Mouse (Mus musculus): Measurements from ENCODE around the gene A030005K14Rik. TPM values are rescaled to one million over a fixed set of nuclear protein-coding genes. Genes with fewer than 3 reads are reported as not detected.

Gene A030005K14Rik
- polyA plus RNA-seq, 1 experiment from 2014 or later, result not detected

- Histone ChIP-seq H3K9me3 (ENCODE audit: control insufficient read depth, low read length) (no peaks in the 10 kb centered on the region), H3K9ac (ENCODE audit: low read length) (no peak overlapping the region), H3K36me3 (ENCODE audit: control insufficient read depth, insufficient read depth, low read length) (no peaks in the 10 kb centered on the region), H3K4me2 (no peak overlapping the region), H3K4me1 (ENCODE audit: control insufficient read depth, insufficient read depth, low read length) (no peaks in the 10 kb centered on the region), H3K27me3 (ENCODE audit: control insufficient read depth, insufficient read depth, low read length) (no peaks in the 10 kb centered on the region), H3K27ac (ENCODE audit: low read depth, low read length) (no peak overlapping the region), H3K4me3 (ENCODE audit: low read depth, low read length) (no peak overlapping the region)
- DNase-seq (ENCODE audit: low spot score, missing footprints) (peak; percentile 26), ATAC-seq (ENCODE audit: low FRiP score) (no peak)
- 80% methylated on average over 6 of the region's 6 CpGs for WGBS
Measured at GRCm38 (mm10) chr1:83077016-83077415, 17.8 kb upstream of the A030005K14Rik start.

DNA sequence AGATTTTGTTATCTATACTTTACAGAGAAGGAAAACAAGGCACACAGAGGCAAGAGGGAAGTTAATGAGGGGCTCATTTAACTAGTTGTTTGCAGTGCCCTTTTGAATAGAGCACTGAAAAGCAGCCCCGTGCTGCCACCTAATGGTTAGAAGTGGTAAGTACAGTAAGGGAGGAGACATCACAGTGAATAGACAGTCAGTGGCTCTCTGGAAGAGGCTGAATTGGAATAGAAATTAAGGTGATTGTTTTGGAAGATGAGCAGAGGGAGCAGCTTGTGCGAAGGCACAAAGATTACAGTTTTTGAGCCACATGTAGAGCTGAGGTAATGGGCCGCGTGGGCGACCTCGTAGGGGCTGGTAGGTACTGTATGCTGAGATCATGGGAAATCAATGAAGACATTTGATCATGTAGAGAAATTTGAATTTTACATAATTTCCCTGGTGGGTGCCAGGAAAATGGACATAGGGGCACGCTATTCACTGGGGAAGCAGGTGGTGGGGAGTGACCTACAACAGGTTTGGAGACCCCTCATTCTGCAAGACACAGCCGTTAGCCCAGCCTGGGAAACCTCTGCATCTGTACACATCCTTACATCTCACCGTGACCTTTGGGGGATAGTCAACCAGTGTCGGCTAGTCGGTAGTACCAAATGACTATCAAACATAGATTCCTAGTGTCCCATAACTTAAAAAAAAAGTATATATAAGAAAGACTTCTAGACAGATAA lies 17.2 kb upstream of the A030005K14Rik start:
- no peak overlapping the region for H3K27ac ChIP-seq (ENCODE audit: low read depth, low read length)
- H3K27me3 ChIP-seq (ENCODE audit: control insufficient read depth, insufficient read depth, low read length), result no peaks in the 10 kb centered on the region
- no peaks in the 10 kb centered on the region for H3K36me3 ChIP-seq (ENCODE audit: control insufficient read depth, insufficient read depth, low read length)
- no peaks in the 10 kb centered on the region for H3K4me1 ChIP-seq (ENCODE audit: control insufficient read depth, insufficient read depth, low read length)
- ATAC-seq (ENCODE audit: low FRiP score) (peak; percentile 89), DNase-seq (ENCODE audit: low spot score, missing footprints) (peak; percentile 94)
- no peak overlapping the region for H3K4me3 ChIP-seq (ENCODE audit: low read depth, low read length)
- H3K9me3 ChIP-seq (ENCODE audit: control insufficient read depth, low read length), result no peaks in the 10 kb centered on the region
- H3K4me2 ChIP-seq, result peak overlapping the region; percentile 23; the same call in 1 of the 2 replicates
- peak overlapping the region; percentile 47 for H3K9ac ChIP-seq (ENCODE audit: low read length)
- 46% methylated on average over 11 of the region's 11 CpGs for WGBS

- ATAC-seq (ENCODE audit: low FRiP score) (peak; percentile 61), DNase-seq (ENCODE audit: low spot score, missing footprints) (peak; percentile 81)
- no peaks in the 10 kb centered on the region for H3K9me3 ChIP-seq (ENCODE audit: control insufficient read depth, low read length)
- WGBS, result 42% methylated on average over 15 of the region's 15 CpGs
- no peak overlapping the region for H3K4me3 ChIP-seq (ENCODE audit: low read depth, low read length)
- H3K27me3 ChIP-seq (ENCODE audit: control insufficient read depth, insufficient read depth, low read length), result no peaks in the 10 kb centered on the region
- H3K27ac ChIP-seq (ENCODE audit: low read depth, low read length), result no peak overlapping the region
- peak overlapping the region; percentile 23; the same call in 1 of the 2 replicates for H3K4me2 ChIP-seq
- peak overlapping the region; percentile 47 for H3K9ac ChIP-seq (ENCODE audit: low read length)
- H3K4me1 ChIP-seq (ENCODE audit: control insufficient read depth, insufficient read depth, low read length), result no peaks in the 10 kb centered on the region
- H3K36me3 ChIP-seq (ENCODE audit: control insufficient read depth, insufficient read depth, low read length), result no peaks in the 10 kb centered on the region
Measured at GRCm38 (mm10) chr1:83075526-83076189, 16.5 kb upstream of the A030005K14Rik start.

- no peak overlapping the region for H3K4me2 ChIP-seq
- ATAC-seq (ENCODE audit: low FRiP score), result no peak
- no peak overlapping the region for H3K9ac ChIP-seq (ENCODE audit: low read length)
- 92% methylated on average over 10 of the region's 10 CpGs for WGBS
- H3K4me3 ChIP-seq (ENCODE audit: low read depth, low read length), result no peak overlapping the region
- no peak overlapping the region for H3K27ac ChIP-seq (ENCODE audit: low read depth, low read length)
- H3K4me1 ChIP-seq (ENCODE audit: control insufficient read depth, insufficient read depth, low read length), result no peaks in the 10 kb centered on the region
- H3K27me3 ChIP-seq (ENCODE audit: control insufficient read depth, insufficient read depth, low read length), result no peaks in the 10 kb centered on the region
- DNase-seq (ENCODE audit: low spot score, missing footprints), result no peak
- H3K9me3 ChIP-seq (ENCODE audit: control insufficient read depth, low read length), result no peaks in the 10 kb centered on the region
- no peaks in the 10 kb centered on the region for H3K36me3 ChIP-seq (ENCODE audit: control insufficient read depth, insufficient read depth, low read length)
Measured at GRCm38 (mm10) chr1:83067205-83067604, 8.0 kb upstream of the A030005K14Rik start.

DNA sequence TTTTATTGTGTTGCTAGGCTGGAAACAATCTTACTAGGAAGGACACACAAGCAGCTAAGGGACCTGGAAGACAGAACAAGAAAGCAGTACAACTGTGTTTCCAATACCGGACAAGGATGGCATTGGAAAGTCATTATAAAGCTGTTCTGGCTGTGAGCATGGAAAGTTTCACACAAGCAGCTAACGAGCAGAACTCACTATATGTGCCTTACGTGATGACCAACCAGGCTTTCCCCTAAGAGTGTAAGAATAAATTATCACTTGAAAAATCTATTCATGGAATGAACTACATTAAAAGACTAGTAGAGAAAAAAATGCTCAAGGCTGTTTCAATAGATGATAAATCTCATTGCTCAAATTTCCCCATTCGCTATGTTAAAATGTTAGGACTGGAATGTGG lies 7.4 kb upstream of the A030005K14Rik start:
- DNase-seq (ENCODE audit: low spot score, missing footprints) (no peak), ATAC-seq (ENCODE audit: low FRiP score) (no peak)
- H3K4me2 ChIP-seq, result no peak overlapping the region
- H3K4me3 ChIP-seq (ENCODE audit: low read depth, low read length), result no peak overlapping the region
- H3K4me1 ChIP-seq (ENCODE audit: control insufficient read depth, insufficient read depth, low read length), result no peaks in the 10 kb centered on the region
- H3K27me3 ChIP-seq (ENCODE audit: control insufficient read depth, insufficient read depth, low read length), result no peaks in the 10 kb centered on the region
- H3K9ac ChIP-seq (ENCODE audit: low read length), result no peak overlapping the region
- H3K9me3 ChIP-seq (ENCODE audit: control insufficient read depth, low read length), result no peaks in the 10 kb centered on the region
- no peak overlapping the region for H3K27ac ChIP-seq (ENCODE audit: low read depth, low read length)
- WGBS, result 95% methylated on average over 4 of the region's 4 CpGs
- no peaks in the 10 kb centered on the region for H3K36me3 ChIP-seq (ENCODE audit: control insufficient read depth, insufficient read depth, low read length)

GRCm38 (mm10) chr1:83064851-83065250 lies 5.7 kb upstream of the A030005K14Rik start:
- 26% methylated on average over 3 of the region's 3 CpGs for WGBS
- H3K9me3 ChIP-seq (ENCODE audit: control insufficient read depth, low read length), result no peaks in the 10 kb centered on the region
- H3K4me1 ChIP-seq (ENCODE audit: control insufficient read depth, insufficient read depth, low read length), result no peaks in the 10 kb centered on the region
- H3K4me3 ChIP-seq (ENCODE audit: low read depth, low read length), result no peak overlapping the region
- H3K27ac ChIP-seq (ENCODE audit: low read depth, low read length), result no peak overlapping the region
- H3K4me2 ChIP-seq, result no peak overlapping the region
- no peak overlapping the region for H3K9ac ChIP-seq (ENCODE audit: low read length)
- H3K36me3 ChIP-seq (ENCODE audit: control insufficient read depth, insufficient read depth, low read length), result no peaks in the 10 kb centered on the region
- no peaks in the 10 kb centered on the region for H3K27me3 ChIP-seq (ENCODE audit: control insufficient read depth, insufficient read depth, low read length)
- ATAC-seq (ENCODE audit: low FRiP score) (0 out of 2 replicates have a peak, but pooled peaks have one; percentile 11), DNase-seq (ENCODE audit: low spot score, missing footprints) (peak; percentile 89)

DNA sequence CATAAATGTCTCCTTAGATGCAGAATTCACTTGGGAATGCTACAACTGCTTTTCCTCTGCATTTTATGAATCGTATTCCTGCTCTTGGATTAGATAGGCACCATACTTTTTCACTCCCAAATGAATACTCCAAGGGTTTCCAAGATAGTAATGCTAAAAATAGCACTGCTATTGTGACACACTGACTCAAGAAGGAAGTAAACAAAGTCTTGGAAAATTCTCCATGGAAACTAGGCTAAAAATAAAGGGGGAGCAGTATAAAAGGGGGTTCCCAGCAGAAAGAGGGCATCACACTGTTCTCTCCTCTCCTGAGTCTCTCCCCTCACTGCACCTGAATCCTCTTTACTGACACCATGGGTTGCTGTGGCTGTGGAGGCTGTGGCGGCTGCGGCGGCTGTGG lies 1.5 kb upstream of the A030005K14Rik start, which contains the start of gene Krtap28-13:
Gene Krtap28-13 (plus strand): TSS at position 288 of the 400 bp plus-strand sequence.
- DNase-seq (ENCODE audit: low spot score, missing footprints) (no peak), ATAC-seq (ENCODE audit: low FRiP score) (no peak)
- no peak within 1 kb of the TSS for H3K9ac ChIP-seq (ENCODE audit: low read length)
- H3K27me3 ChIP-seq (ENCODE audit: control insufficient read depth, insufficient read depth, low read length), result no peaks in the 10 kb centered on the region
- no peak within 1 kb of the TSS for H3K4me3 ChIP-seq (ENCODE audit: low read depth, low read length)
- H3K36me3 ChIP-seq (ENCODE audit: control insufficient read depth, insufficient read depth, low read length), result no peaks in the 10 kb centered on the region
- no peak within 1 kb of the TSS for H3K4me2 ChIP-seq
- 87% methylated on average over 4 of the region's 4 CpGs for WGBS
- H3K4me1 ChIP-seq (ENCODE audit: control insufficient read depth, insufficient read depth, low read length), result no peaks in the 10 kb centered on the region
- H3K9me3 ChIP-seq (ENCODE audit: control insufficient read depth, low read length), result no peaks in the 10 kb centered on the region
- no peak within 1 kb of the TSS for H3K27ac ChIP-seq (ENCODE audit: low read depth, low read length)

DNA sequence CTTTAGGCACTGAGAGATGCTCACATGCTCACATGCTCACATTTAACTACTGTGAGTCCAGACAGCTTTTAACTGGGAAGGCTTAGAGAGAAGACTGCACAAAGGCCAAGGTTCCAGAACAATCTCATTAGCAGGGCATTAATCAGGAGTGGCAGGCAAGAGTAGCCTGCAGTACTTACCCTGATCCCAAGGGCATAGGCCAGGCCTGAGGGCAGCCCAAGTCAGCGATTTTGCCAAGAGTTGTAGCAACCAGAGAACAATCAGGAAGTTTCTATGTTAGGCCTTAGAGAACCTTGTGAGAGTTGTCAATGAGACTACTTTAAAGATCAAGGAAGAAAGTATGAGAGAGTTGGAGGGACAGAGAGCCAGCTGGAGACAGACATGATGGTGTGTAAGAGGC lies 697 bp downstream of the A030005K14Rik start:
- H3K4me1 ChIP-seq (ENCODE audit: control insufficient read depth, insufficient read depth, low read length), result no peaks in the 10 kb centered on the region
- no peak for ATAC-seq (ENCODE audit: low FRiP score)
- WGBS, result 58% methylated on average over 1 of the region's 1 CpGs
- DNase-seq (ENCODE audit: low spot score, missing footprints), result no peak
- no peaks in the 10 kb centered on the region for H3K36me3 ChIP-seq (ENCODE audit: control insufficient read depth, insufficient read depth, low read length)
- H3K9ac ChIP-seq (ENCODE audit: low read length), result no peak overlapping the region
- H3K27me3 ChIP-seq (ENCODE audit: control insufficient read depth, insufficient read depth, low read length), result no peaks in the 10 kb centered on the region
- no peak overlapping the region for H3K4me2 ChIP-seq
- no peak overlapping the region for H3K27ac ChIP-seq (ENCODE audit: low read depth, low read length)
- no peak overlapping the region for H3K4me3 ChIP-seq (ENCODE audit: low read depth, low read length)
- H3K9me3 ChIP-seq (ENCODE audit: control insufficient read depth, low read length), result no peaks in the 10 kb centered on the region

DNA sequence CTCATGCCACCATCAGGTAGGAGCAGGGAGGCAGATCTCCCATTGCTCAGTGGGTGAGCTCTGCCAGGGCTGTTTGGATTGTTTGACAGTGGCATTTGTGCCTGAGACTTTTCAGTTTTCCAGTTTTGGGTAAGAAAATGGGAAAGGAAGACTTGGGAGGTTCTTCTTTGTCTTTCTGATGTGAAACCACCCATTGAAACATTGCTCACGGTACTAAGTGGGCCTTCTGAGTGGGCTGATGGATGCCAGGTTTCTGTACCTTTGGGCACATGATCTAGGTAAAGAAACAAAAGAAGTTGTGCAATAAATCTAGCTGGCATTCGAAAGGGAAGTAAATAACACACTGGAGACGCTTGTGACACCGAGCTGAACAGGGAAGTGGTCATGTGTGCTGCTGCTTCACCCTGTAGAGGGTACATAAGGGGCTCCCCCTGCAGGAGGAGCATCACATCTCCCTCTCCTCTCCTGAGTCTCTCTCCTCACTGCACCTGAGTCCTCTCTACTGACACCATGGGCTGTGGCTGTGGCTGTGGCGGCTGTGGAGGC lies 14.2 kb downstream of the A030005K14Rik start, which contains the start of gene Gm47969:
Gene Gm47969 (plus strand): TSS at position 51 of the 546 bp plus-strand sequence.
- DNase-seq (ENCODE audit: low spot score, missing footprints) (no peak), ATAC-seq (ENCODE audit: low FRiP score) (no peak)
- no peak within 1 kb of the TSS for H3K4me3 ChIP-seq (ENCODE audit: low read depth, low read length)
- H3K4me1 ChIP-seq (ENCODE audit: control insufficient read depth, insufficient read depth, low read length), result no peaks in the 10 kb centered on the region
- H3K36me3 ChIP-seq (ENCODE audit: control insufficient read depth, insufficient read depth, low read length), result no peaks in the 10 kb centered on the region
- no peak within 1 kb of the TSS for H3K4me2 ChIP-seq
- H3K9me3 ChIP-seq (ENCODE audit: control insufficient read depth, low read length), result no peaks in the 10 kb centered on the region
- no peak within 1 kb of the TSS for H3K9ac ChIP-seq (ENCODE audit: low read length)
- no peak within 1 kb of the TSS for H3K27ac ChIP-seq (ENCODE audit: low read depth, low read length)
- 85% methylated on average over 5 of the region's 5 CpGs for WGBS
- H3K27me3 ChIP-seq (ENCODE audit: control insufficient read depth, insufficient read depth, low read length), result no peaks in the 10 kb centered on the region

Data from midbrain, embryonic 11.5 days (tissue).